Mouse (Mus musculus) liver (tissue): ENCODE data around the gene Manbal.
A peak's percentile ranks its signal among the peaks of the same experiment; 100 is the strongest.

Source experiments
- DNase-seq: peaks from one replicate; pipeline ENCODE4 v3.0.0-alpha.2; 2020; ENCODE audit warnings: mixed read lengths

Manbal gene

GRCm38 (mm10) chr2:157418206-157418605 lies 50.8 kb downstream of the Manbal start, which contains the start of gene Src:
TSS of gene Src (plus strand) at chr2:157418444.
- DNase-seq: no peak

GRCm38 (mm10) chr2:157418609-157419071 lies 51.2 kb downstream of the Manbal start:
- no peak for DNase-seq

- DNase-seq: no peak
These were observed 52.1 kb downstream of the Manbal start for GRCm38 (mm10) chr2:157419506-157419905.

GRCm38 (mm10) chr2:157420404-157420803 lies 53.0 kb downstream of the Manbal start:
- no peak for DNase-seq

- no peak for DNase-seq
These were observed 54.8 kb downstream of the Manbal start for GRCm38 (mm10) chr2:157422062-157422655.

- peak; percentile 36 for DNase-seq
These were observed 55.7 kb downstream of the Manbal start for GRCm38 (mm10) chr2:157422854-157423705.

- DNase-seq: no peak
These were observed 56.3 kb downstream of the Manbal start for GRCm38 (mm10) chr2:157423706-157424125.

- no peak for DNase-seq
These were observed 56.9 kb downstream of the Manbal start for GRCm38 (mm10) chr2:157424126-157424903.

- no peak for DNase-seq
These were observed 57.7 kb downstream of the Manbal start for GRCm38 (mm10) chr2:157424904-157425642.

GRCm38 (mm10) chr2:157425643-157425988 lies 58.2 kb downstream of the Manbal start:
- DNase-seq: no peak

GRCm38 (mm10) chr2:157426171-157426570 lies 58.8 kb downstream of the Manbal start:
- no peak for DNase-seq

- no peak for DNase-seq
These were observed 59.8 kb downstream of the Manbal start for GRCm38 (mm10) chr2:157427164-157427563.

GRCm38 (mm10) chr2:157428351-157429139 lies 61.2 kb downstream of the Manbal start:
- no peak for DNase-seq

- DNase-seq: no peak
These were observed 62.3 kb downstream of the Manbal start for GRCm38 (mm10) chr2:157429735-157430134.

GRCm38 (mm10) chr2:157430667-157431429 lies 63.5 kb downstream of the Manbal start:
- no peak for DNase-seq

- no peak for DNase-seq
These were observed 64.5 kb downstream of the Manbal start for GRCm38 (mm10) chr2:157431912-157432311.

- no peak for DNase-seq
These were observed 65.1 kb downstream of the Manbal start for GRCm38 (mm10) chr2:157432476-157432875.

- no peak for DNase-seq
These were observed 66.6 kb downstream of the Manbal start for GRCm38 (mm10) chr2:157434041-157434440.

GRCm38 (mm10) chr2:157434497-157434896 lies 67.1 kb downstream of the Manbal start:
- DNase-seq: peak; percentile 47

- no peak for DNase-seq
These were observed 69.1 kb downstream of the Manbal start for GRCm38 (mm10) chr2:157436496-157436895.

GRCm38 (mm10) chr2:157437123-157437522 lies 69.7 kb downstream of the Manbal start:
- DNase-seq: no peak
